In genomic region chr17:70040751-70041430, GRCm38 (mm10) we compare ENCODE assay signal across 24 mouse cellular contexts.
A peak's percentile ranks its signal among the peaks of the same experiment; 100 is the strongest.
DNase-seq lines count a peak whose midpoint lies in the region; ATAC-seq and TF ChIP-seq lines count a peak whose summit lies in the region.
"Had no signal": no experiment of that assay in that cellular context is flagged by ENCODE, and none has a peak within 500 bp of the region (broad histone marks: within the 10 kb centered on the region; RNA-seq: fewer than 3 reads in every experiment).

No protein-coding gene starts in this region.

- no peaks in the 10 kb centered on the region for H3K4me1 ChIP-seq in hindbrain, embryonic 10.5 days (replicated peaks)
- H3K4me1 ChIP-seq: embryonic facial prominence, embryonic 10.5 days; forebrain, embryonic 13.5 days; heart, embryonic 13.5 days; kidney, embryonic 15.5 days; limb, embryonic 12.5 days; stomach, embryonic 15.5 days had no signal

- no peak for DNase-seq in frontal cortex, postnatal 14 days (ENCODE audit: low spot score in 2 of 2)
- peak in 1 of 2 experiments; percentile 39 for DNase-seq in layer of hippocampus, adult 2 months (ENCODE audit: low spot score in 2 of 2)
- no peak for DNase-seq in layer of hippocampus, postnatal 36 days
- DNase-seq in right cerebral cortex, postnatal 10 days (ENCODE audit: low spot score in 2 of 2): peak; percentile 50 to 63
- no peak for DNase-seq in right cerebral cortex, postnatal 4 days
- DNase-seq in right cerebral cortex, postnatal 25 days: peak; percentile 38
- no peak for DNase-seq in hindbrain, embryonic 10.5 days (ENCODE audit: low spot score)
- DNase-seq: adrenal gland, postnatal 36 days; cerebellum, adult 8-10 months; gastrocnemius, postnatal 10 days; heart, adult 11 months; heart, postnatal 36 days; thymus, postnatal 14 days had no signal

- peak; percentile 79 for ATAC-seq in frontal cortex, adult (ENCODE audit: low TSS enrichment)
- ATAC-seq: CD4-positive, CD25-positive, alpha-beta regulatory T cell, adult 4 months; forebrain, embryonic 13.5 days; hindbrain, embryonic 16.5 days; intestine, embryonic 16.5 days had no signal

- no peaks in the 10 kb centered on the region for H3K9me3 ChIP-seq in hindbrain, embryonic 10.5 days
- H3K9me3 ChIP-seq: embryonic facial prominence, embryonic 10.5 days; forebrain, embryonic 13.5 days; heart, embryonic 13.5 days; kidney, embryonic 15.5 days; limb, embryonic 12.5 days; stomach, embryonic 15.5 days had no signal

- H3K4me3 ChIP-seq in layer of hippocampus, adult 2 months: no peak overlapping the region
- H3K4me3 ChIP-seq in hindbrain, embryonic 10.5 days: no peak overlapping the region
- H3K4me3 ChIP-seq: embryonic facial prominence, embryonic 10.5 days; forebrain, embryonic 13.5 days; heart, embryonic 13.5 days; kidney, embryonic 15.5 days; limb, embryonic 12.5 days; stomach, embryonic 15.5 days had no signal

- TF ChIP-seq CTCF in layer of hippocampus, adult 2 months (conservative IDR thresholded peaks at IDR 0.05): no peak

- no peaks in the 10 kb centered on the region for H3K36me3 ChIP-seq in hindbrain, embryonic 10.5 days
- H3K36me3 ChIP-seq: embryonic facial prominence, embryonic 10.5 days; heart, embryonic 13.5 days; kidney, embryonic 15.5 days; limb, embryonic 12.5 days; stomach, embryonic 15.5 days had no signal

- no peaks in the 10 kb centered on the region for H3K27me3 ChIP-seq in hindbrain, embryonic 10.5 days (ENCODE audit: insufficient read depth, poor library complexity, severe bottlenecking)
- H3K27me3 ChIP-seq: forebrain, embryonic 13.5 days; heart, embryonic 13.5 days; kidney, embryonic 15.5 days; limb, embryonic 12.5 days; stomach, embryonic 15.5 days had no signal

- peak overlapping the region; percentile 40 for H3K27ac ChIP-seq in layer of hippocampus, adult 2 months
- no peak overlapping the region for H3K27ac ChIP-seq in hindbrain, embryonic 10.5 days
- H3K27ac ChIP-seq: embryonic facial prominence, embryonic 10.5 days; forebrain, embryonic 13.5 days; heart, embryonic 13.5 days; kidney, embryonic 15.5 days; limb, embryonic 12.5 days; liver, embryonic 14.5 days; stomach, embryonic 15.5 days had no signal

- 81% methylated on average over 7 of the region's 7 CpGs for WGBS in hindbrain, embryonic 10.5 days

Comparison
In these comparisons a context has a peak if more than half of its experiments do, and no peak if none do; other contexts are left out.
1. DNase-seq: peak in right cerebral cortex, postnatal 10 days (2 of 2) and right cerebral cortex, postnatal 25 days (single experiment); none in frontal cortex, postnatal 14 days (0 of 2), layer of hippocampus, postnatal 36 days (0 of 2), right cerebral cortex, postnatal 4 days (single experiment) and hindbrain, embryonic 10.5 days (single experiment).